Mouse (Mus musculus): ENCODE measurements around the gene Cpsf4l.
A peak's percentile ranks its signal among the peaks of the same experiment; 100 is the strongest.
"Not testable (repeated sequence)": the region's sequence is repeated elsewhere in the genome, so short reads cannot be mapped to it uniquely, and the experiment has no call there.

Gene Cpsf4l

GRCm38 (mm10) chr11:113666648-113667047 is 43.2 kb downstream of the Cpsf4l start:
- DNase-seq (ENCODE audit: low spot score): peak; percentile 19

GRCm38 (mm10) chr11:113666205-113666604 is 43.6 kb downstream of the Cpsf4l start:
- no peak for DNase-seq (ENCODE audit: low spot score)

- DNase-seq (ENCODE audit: low spot score): no peak
Measured at GRCm38 (mm10) chr11:113664279-113664678, 45.5 kb downstream of the Cpsf4l start.

GRCm38 (mm10) chr11:113661835-113662351 is 47.9 kb downstream of the Cpsf4l start:
- DNase-seq (ENCODE audit: low spot score): no peak

GRCm38 (mm10) chr11:113660940-113661339 is 48.9 kb downstream of the Cpsf4l start:
- DNase-seq (ENCODE audit: low spot score): no peak

- not testable (repeated sequence) for DNase-seq (ENCODE audit: low spot score)
Measured at GRCm38 (mm10) chr11:113660213-113660612, 49.6 kb downstream of the Cpsf4l start.

- no peak for DNase-seq (ENCODE audit: low spot score)
Measured at GRCm38 (mm10) chr11:113658763-113659162, 51.1 kb downstream of the Cpsf4l start.

- DNase-seq (ENCODE audit: low spot score): no peak
Measured at GRCm38 (mm10) chr11:113658319-113658718, 51.5 kb downstream of the Cpsf4l start.

- DNase-seq (ENCODE audit: low spot score): no peak
Measured at GRCm38 (mm10) chr11:113657221-113657620, 52.6 kb downstream of the Cpsf4l start.

- no peak for DNase-seq (ENCODE audit: low spot score)
Measured at GRCm38 (mm10) chr11:113656511-113656932, 53.3 kb downstream of the Cpsf4l start.

GRCm38 (mm10) chr11:113654561-113655270 is 55.1 kb downstream of the Cpsf4l start:
- DNase-seq (ENCODE audit: low spot score): peak; percentile 30

GRCm38 (mm10) chr11:113654105-113654504 is 55.7 kb downstream of the Cpsf4l start:
- DNase-seq (ENCODE audit: low spot score): no peak

- no peak for DNase-seq (ENCODE audit: low spot score)
Measured at GRCm38 (mm10) chr11:113652516-113652915, 57.3 kb downstream of the Cpsf4l start.

GRCm38 (mm10) chr11:113651907-113652273 is 57.9 kb downstream of the Cpsf4l start:
- DNase-seq (ENCODE audit: low spot score): peak; percentile 43

- no peak for DNase-seq (ENCODE audit: low spot score)
Measured at GRCm38 (mm10) chr11:113651206-113651906, 58.5 kb downstream of the Cpsf4l start.

- peak; percentile 46 for DNase-seq (ENCODE audit: low spot score)
Measured at GRCm38 (mm10) chr11:113649353-113650210, 60.2 kb downstream of the Cpsf4l start, which contains the start of gene Slc39a11. Gene Slc39a11, minus strand, starts transcription at chr11:113650079.

- DNase-seq (ENCODE audit: low spot score): no peak
Measured at GRCm38 (mm10) chr11:113648690-113649352, 61.0 kb downstream of the Cpsf4l start, which contains the start of gene Cog1. Gene Cog1, plus strand, starts transcription at chr11:113649169.

All from lung, postnatal 25 days (tissue).